Mouse (Mus musculus): Measurements from ENCODE around the gene Rpl18. TPM values are rescaled to one million over a fixed set of nuclear protein-coding genes. Genes with fewer than 3 reads are reported as not detected.

The Rpl18 gene
- polyA plus RNA-seq, 1 experiment from 2014 or later: 721 TPM

GRCm38 (mm10) chr7:45702316-45702715 is 12.9 kb upstream of the Rpl18 start:
- Histone ChIP-seq H3K4me1 (peaks cover 65% of the 10 kb centered on the region), H3K27me3 (peaks cover 34% of the 10 kb centered on the region), H3K9me3 (no peaks in the 10 kb centered on the region), H3K4me2 (replicated peaks) (no peak overlapping the region), H3K9ac (replicated peaks) (no peak overlapping the region), H3K27ac (replicated peaks) (no peak overlapping the region), H3K36me3 (no peaks in the 10 kb centered on the region), H3K4me3 (no peak overlapping the region)
- no peak for ATAC-seq (ENCODE audit: low FRiP score, low read depth)
- WGBS: 96% methylated on average over 11 of the region's 11 CpGs

- H3K9ac ChIP-seq (replicated peaks): no peak overlapping the region
- WGBS: 92% methylated on average over 17 of the region's 17 CpGs
- no peak for ATAC-seq (ENCODE audit: low FRiP score, low read depth)
- H3K36me3 ChIP-seq: no peaks in the 10 kb centered on the region
- peak overlapping the region; percentile 98 for H3K4me2 ChIP-seq (replicated peaks)
- H3K4me1 ChIP-seq: peaks cover 72% of the 10 kb centered on the region
- H3K4me3 ChIP-seq: 0 out of 2 replicates have a peak overlapping the region, but pooled peaks have one; percentile 58
- H3K9me3 ChIP-seq: no peaks in the 10 kb centered on the region
- peaks cover 32% of the 10 kb centered on the region for H3K27me3 ChIP-seq
- H3K27ac ChIP-seq (replicated peaks): peak overlapping the region; percentile 88
These were observed 12.3 kb upstream of the Rpl18 start for GRCm38 (mm10) chr7:45702809-45703520.

- 36% methylated on average over 12 of the region's 12 CpGs for WGBS
- no peak for ATAC-seq (ENCODE audit: low FRiP score, low read depth)
- H3K4me1 ChIP-seq: peaks cover 78% of the 10 kb centered on the region
- peaks cover 30% of the 10 kb centered on the region for H3K27me3 ChIP-seq
- H3K4me2 ChIP-seq (replicated peaks): peak overlapping the region; percentile 98
- no peaks in the 10 kb centered on the region for H3K36me3 ChIP-seq
- H3K4me3 ChIP-seq: peak overlapping the region; percentile 58
- H3K9me3 ChIP-seq: no peaks in the 10 kb centered on the region
- H3K9ac ChIP-seq (replicated peaks): peak overlapping the region; percentile 51
- peak overlapping the region; percentile 88 for H3K27ac ChIP-seq (replicated peaks)
These were observed 11.7 kb upstream of the Rpl18 start for GRCm38 (mm10) chr7:45703521-45704033.

GRCm38 (mm10) chr7:45704046-45704559 is 11.2 kb upstream of the Rpl18 start:
- H3K4me1 ChIP-seq: peaks cover 83% of the 10 kb centered on the region
- H3K27ac ChIP-seq (replicated peaks): peak overlapping the region; percentile 88
- H3K27me3 ChIP-seq: peaks cover 24% of the 10 kb centered on the region
- peak overlapping the region; percentile 21; the same call in 1 of the 2 replicates for H3K9ac ChIP-seq (replicated peaks)
- no peaks in the 10 kb centered on the region for H3K9me3 ChIP-seq
- WGBS: under 1% methylated on average over 13 of the region's 13 CpGs
- peak overlapping the region; percentile 98 for H3K4me2 ChIP-seq (replicated peaks)
- ATAC-seq (ENCODE audit: low FRiP score, low read depth): peak; percentile 53
- no peaks in the 10 kb centered on the region for H3K36me3 ChIP-seq
- H3K4me3 ChIP-seq: peak overlapping the region; percentile 58

- H3K9me3 ChIP-seq: no peaks in the 10 kb centered on the region
- H3K4me3 ChIP-seq: peak within 1 kb of the TSS; percentile 58
- WGBS: under 1% methylated on average over 36 of the region's 36 CpGs
- peak; percentile 82 for ATAC-seq (ENCODE audit: low FRiP score, low read depth)
- H3K27ac ChIP-seq (replicated peaks): peak within 1 kb of the TSS; percentile 88
- peak within 1 kb of the TSS; percentile 51 for H3K9ac ChIP-seq (replicated peaks)
- peaks cover under 1% of the 10 kb centered on the region; the same call in 1 of the 2 replicates for H3K36me3 ChIP-seq
- peaks cover 85% of the 10 kb centered on the region for H3K4me1 ChIP-seq
- peak within 1 kb of the TSS; percentile 98 for H3K4me2 ChIP-seq (replicated peaks)
- H3K27me3 ChIP-seq: peaks cover 17% of the 10 kb centered on the region
These were observed 10.4 kb upstream of the Rpl18 start, which contains the start of gene Dbp for GRCm38 (mm10) chr7:45704730-45705442. Gene Dbp, plus strand, starts transcription at chr7:45705088.

GRCm38 (mm10) chr7:45705443-45705864 is 9.8 kb upstream of the Rpl18 start:
- Histone ChIP-seq H3K4me3 (peak overlapping the region; percentile 58), H3K9me3 (no peaks in the 10 kb centered on the region), H3K27ac (replicated peaks) (peak overlapping the region; percentile 64), H3K27me3 (peaks cover 11% of the 10 kb centered on the region), H3K9ac (replicated peaks) (peak overlapping the region; percentile 51), H3K4me2 (replicated peaks) (peak overlapping the region; percentile 98), H3K4me1 (peaks cover 85% of the 10 kb centered on the region), H3K36me3 (peaks cover 6% of the 10 kb centered on the region; the same call in 1 of the 2 replicates)
- under 1% methylated on average over 21 of the region's 21 CpGs for WGBS
- ATAC-seq (ENCODE audit: low FRiP score, low read depth): no peak

- no peaks in the 10 kb centered on the region for H3K9me3 ChIP-seq
- H3K27me3 ChIP-seq: peaks cover 8% of the 10 kb centered on the region; the same call in 1 of the 2 replicates
- H3K4me2 ChIP-seq (replicated peaks): peak overlapping the region; percentile 98
- no peak overlapping the region for H3K27ac ChIP-seq (replicated peaks)
- peak overlapping the region; percentile 58 for H3K4me3 ChIP-seq
- H3K4me1 ChIP-seq: peaks cover 83% of the 10 kb centered on the region
- WGBS: 1% methylated on average over 7 of the region's 7 CpGs
- peaks cover 11% of the 10 kb centered on the region for H3K36me3 ChIP-seq
- ATAC-seq (ENCODE audit: low FRiP score, low read depth): no peak
- H3K9ac ChIP-seq (replicated peaks): peak overlapping the region; percentile 78
These were observed 9.4 kb upstream of the Rpl18 start for GRCm38 (mm10) chr7:45705873-45706281.

GRCm38 (mm10) chr7:45706721-45707241 is 8.5 kb upstream of the Rpl18 start:
- Histone ChIP-seq H3K27ac (replicated peaks) (peak overlapping the region; percentile 80; the same call in 1 of the 2 replicates), H3K4me3 (peak overlapping the region; percentile 58), H3K4me2 (replicated peaks) (peak overlapping the region; percentile 98), H3K36me3 (peaks cover 20% of the 10 kb centered on the region), H3K9ac (replicated peaks) (peak overlapping the region; percentile 78), H3K27me3 (peaks cover 8% of the 10 kb centered on the region; the same call in 1 of the 2 replicates), H3K4me1 (peaks cover 77% of the 10 kb centered on the region), H3K9me3 (no peaks in the 10 kb centered on the region)
- under 1% methylated on average over 40 of the region's 45 CpGs for WGBS
- ATAC-seq (ENCODE audit: low FRiP score, low read depth): no peak

GRCm38 (mm10) chr7:45707375-45707967 is 7.8 kb upstream of the Rpl18 start:
- peaks cover 8% of the 10 kb centered on the region; the same call in 1 of the 2 replicates for H3K27me3 ChIP-seq
- H3K4me1 ChIP-seq: peaks cover 77% of the 10 kb centered on the region
- H3K9ac ChIP-seq (replicated peaks): peak overlapping the region; percentile 44; the same call in 1 of the 2 replicates
- no peaks in the 10 kb centered on the region for H3K9me3 ChIP-seq
- H3K27ac ChIP-seq (replicated peaks): peak overlapping the region; percentile 80
- peak overlapping the region; percentile 58 for H3K4me3 ChIP-seq
- under 1% methylated on average over 27 of the region's 27 CpGs for WGBS
- H3K36me3 ChIP-seq: peaks cover 27% of the 10 kb centered on the region
- peak overlapping the region; percentile 98 for H3K4me2 ChIP-seq (replicated peaks)
- ATAC-seq (ENCODE audit: low FRiP score, low read depth): no peak

GRCm38 (mm10) chr7:45708221-45708761 is 7.0 kb upstream of the Rpl18 start:
- H3K27me3 ChIP-seq: peaks cover 8% of the 10 kb centered on the region; the same call in 1 of the 2 replicates
- H3K4me1 ChIP-seq: peaks cover 69% of the 10 kb centered on the region
- 58% methylated on average over 13 of the region's 13 CpGs for WGBS
- no peaks in the 10 kb centered on the region for H3K9me3 ChIP-seq
- no peak overlapping the region for H3K9ac ChIP-seq (replicated peaks)
- no peak overlapping the region for H3K4me3 ChIP-seq
- H3K4me2 ChIP-seq (replicated peaks): peak overlapping the region; percentile 98
- H3K36me3 ChIP-seq: peaks cover 35% of the 10 kb centered on the region
- no peak for ATAC-seq (ENCODE audit: low FRiP score, low read depth)
- H3K27ac ChIP-seq (replicated peaks): peak overlapping the region; percentile 80

- WGBS: 38% methylated on average over 6 of the region's 6 CpGs
- peak overlapping the region; percentile 80 for H3K27ac ChIP-seq (replicated peaks)
- peaks cover 39% of the 10 kb centered on the region for H3K36me3 ChIP-seq
- ATAC-seq (ENCODE audit: low FRiP score, low read depth): no peak
- no peak overlapping the region for H3K4me3 ChIP-seq
- H3K4me1 ChIP-seq: peaks cover 64% of the 10 kb centered on the region
- peaks cover 8% of the 10 kb centered on the region; the same call in 1 of the 2 replicates for H3K27me3 ChIP-seq
- H3K4me2 ChIP-seq (replicated peaks): peak overlapping the region; percentile 19; the same call in 1 of the 2 replicates
- H3K9me3 ChIP-seq: no peaks in the 10 kb centered on the region
- H3K9ac ChIP-seq (replicated peaks): no peak overlapping the region
These were observed 6.2 kb upstream of the Rpl18 start for GRCm38 (mm10) chr7:45709036-45709435.
